22 mouse cellular contexts compared by ENCODE assay signal in genomic region chr10:126661095-126661615, GRCm38 (mm10).
DNase-seq lines count a peak whose midpoint lies in the region; ATAC-seq and TF ChIP-seq lines count a peak whose summit lies in the region.
"Had no signal": no experiment of that assay in that cellular context is flagged by ENCODE, and none has a peak within 500 bp of the region (broad histone marks: within the 10 kb centered on the region; RNA-seq: fewer than 3 reads in every experiment).

No protein-coding gene starts in this region.

- no peak for TF ChIP-seq CTCF in liver, postnatal 0 days (IDR thresholded peaks at IDR 0.05; ENCODE audit: low read depth)

- no peaks in the 10 kb centered on the region for H3K4me1 ChIP-seq in forebrain, embryonic 14.5 days (ENCODE audit: control insufficient read depth, insufficient read depth, low read length)
- no peaks in the 10 kb centered on the region for H3K4me1 ChIP-seq in forebrain, embryonic 16.5 days (replicated peaks; ENCODE audit: control insufficient read depth, insufficient read depth, low read length)
- no peaks in the 10 kb centered on the region for H3K4me1 ChIP-seq in liver, postnatal 0 days (ENCODE audit: insufficient read depth)
- H3K4me1 ChIP-seq in liver, embryonic 11.5 days (replicated peaks; ENCODE audit: control insufficient read depth, insufficient read depth, low read length): no peaks in the 10 kb centered on the region
- H3K4me1 ChIP-seq: forebrain, embryonic 10.5 days; heart, embryonic 10.5 days; intestine, embryonic 15.5 days; liver, embryonic 12.5 days; megakaryocyte, embryonic 14.5 days had no signal

- no peak overlapping the region for H3K9ac ChIP-seq in forebrain, embryonic 14.5 days (ENCODE audit: low read length)
- no peak overlapping the region for H3K9ac ChIP-seq in forebrain, embryonic 16.5 days (replicated peaks; ENCODE audit: low read depth, low read length)
- H3K9ac ChIP-seq in liver, postnatal 0 days (replicated peaks): no peak overlapping the region
- H3K9ac ChIP-seq in liver, embryonic 11.5 days (ENCODE audit: low read depth, low read length): no peak overlapping the region
- H3K9ac ChIP-seq: intestine, embryonic 15.5 days; liver, embryonic 12.5 days had no signal

- no peak overlapping the region for H3K4me2 ChIP-seq in forebrain, embryonic 14.5 days (ENCODE audit: low read length)
- H3K4me2 ChIP-seq in forebrain, embryonic 16.5 days (ENCODE audit: low read length): no peak overlapping the region
- H3K4me2 ChIP-seq in liver, postnatal 0 days (ENCODE audit: low read depth, low read length): no peak overlapping the region
- no peak overlapping the region for H3K4me2 ChIP-seq in liver, embryonic 11.5 days
- H3K4me2 ChIP-seq: intestine, embryonic 15.5 days; liver, embryonic 12.5 days had no signal

- no peak overlapping the region for H3K4me3 ChIP-seq in forebrain, embryonic 14.5 days (ENCODE audit: low read depth, low read length)
- H3K4me3 ChIP-seq in forebrain, embryonic 16.5 days (replicated peaks; ENCODE audit: low read length): no peak overlapping the region
- H3K4me3 ChIP-seq in liver, postnatal 0 days (ENCODE audit: low read depth, low read length): no peak overlapping the region
- no peak overlapping the region for H3K4me3 ChIP-seq in liver, embryonic 11.5 days (ENCODE audit: low read depth, low read length)
- H3K4me3 ChIP-seq: forebrain, embryonic 10.5 days; heart, embryonic 10.5 days; intestine, embryonic 15.5 days; layer of hippocampus, adult 2 months; liver, embryonic 12.5 days; megakaryocyte, embryonic 14.5 days had no signal

- DNase-seq in forebrain, embryonic 14.5 days (ENCODE audit: low spot score): no peak
- peak; percentile 15 for DNase-seq in liver, postnatal 0 days
- DNase-seq in liver, embryonic 11.5 days (ENCODE audit: low spot score): no peak
- peak; percentile 34 for DNase-seq in retina, postnatal 1 day
- no peak for DNase-seq in retina, embryonic 14.5 days (ENCODE audit: low spot score)
- peak; percentile 91 for DNase-seq in ZHBTc4 (ENCODE audit: low read depth, low spot score)
- DNase-seq in layer of hippocampus, adult 11-12 months (ENCODE audit: low spot score): no peak
- DNase-seq: adrenal gland, postnatal 36 days; cerebellum, adult 9-10 months; gastrocnemius, postnatal 10 days; kidney, adult 9 months; kidney, postnatal 14 days; lung, adult 2 months; lung, postnatal 36 days; thymus, postnatal 36 days had no signal

- no peak overlapping the region for H3K27ac ChIP-seq in forebrain, embryonic 14.5 days (ENCODE audit: low read depth, low read length)
- H3K27ac ChIP-seq in forebrain, embryonic 16.5 days (ENCODE audit: low read length): no peak overlapping the region
- no peak overlapping the region for H3K27ac ChIP-seq in liver, postnatal 0 days (ENCODE audit: low read depth)
- H3K27ac ChIP-seq in liver, embryonic 11.5 days (ENCODE audit: low read depth, low read length): no peak overlapping the region
- H3K27ac ChIP-seq: forebrain, embryonic 10.5 days; heart, embryonic 10.5 days; intestine, embryonic 15.5 days; layer of hippocampus, adult 2 months; liver, embryonic 12.5 days had no signal

- ATAC-seq in forebrain, embryonic 14.5 days: 0 out of 2 replicates have a peak, but pooled peaks have one; percentile 23
- no peak for ATAC-seq in forebrain, embryonic 16.5 days
- no peak for ATAC-seq in liver, postnatal 0 days
- no peak for ATAC-seq in liver, embryonic 11.5 days (replicated peaks; ENCODE audit: low FRiP score)
- ATAC-seq: intestine, embryonic 15.5 days; liver, embryonic 12.5 days had no signal

- no peaks in the 10 kb centered on the region for H3K27me3 ChIP-seq in forebrain, embryonic 14.5 days (replicated peaks; ENCODE audit: control insufficient read depth, insufficient read depth, low read length)
- H3K27me3 ChIP-seq in forebrain, embryonic 16.5 days (replicated peaks; ENCODE audit: control insufficient read depth, insufficient read depth, low read length): no peaks in the 10 kb centered on the region
- H3K27me3 ChIP-seq in liver, postnatal 0 days (ENCODE audit: insufficient read depth, low read length): no peaks in the 10 kb centered on the region
- H3K27me3 ChIP-seq in liver, embryonic 11.5 days (replicated peaks; ENCODE audit: control insufficient read depth, insufficient read depth, low read length): no peaks in the 10 kb centered on the region
- H3K27me3 ChIP-seq: intestine, embryonic 15.5 days; liver, embryonic 12.5 days; megakaryocyte, embryonic 14.5 days had no signal

- WGBS in forebrain, embryonic 14.5 days: 66% methylated on average over 5 of the region's 5 CpGs
- WGBS in forebrain, embryonic 16.5 days: 66% methylated on average over 5 of the region's 5 CpGs
- 52% methylated on average over 5 of the region's 5 CpGs for WGBS in liver, postnatal 0 days (ENCODE audit: insufficient replicate concordance)
- WGBS in liver, embryonic 11.5 days: 57% methylated on average over 5 of the region's 5 CpGs

- H3K9me3 ChIP-seq in forebrain, embryonic 14.5 days (replicated peaks; ENCODE audit: control insufficient read depth, low read length): 0 out of 2 replicates have a peak, but pooled peaks cover 2% of the 10 kb centered on the region
- no peaks in the 10 kb centered on the region for H3K9me3 ChIP-seq in forebrain, embryonic 16.5 days (ENCODE audit: control insufficient read depth, low read length)
- peaks cover 5% of the 10 kb centered on the region for H3K9me3 ChIP-seq in liver, postnatal 0 days (ENCODE audit: low read length)
- peaks cover 5% of the 10 kb centered on the region; the same call in 1 of the 2 replicates for H3K9me3 ChIP-seq in liver, embryonic 11.5 days (ENCODE audit: control insufficient read depth, low read length)
- H3K9me3 ChIP-seq: heart, embryonic 10.5 days; intestine, embryonic 15.5 days had no signal

- TF ChIP-seq EP300 in liver, postnatal 0 days (IDR thresholded peaks at IDR 0.05; ENCODE audit: low read depth): no peak

- no peaks in the 10 kb centered on the region for H3K36me3 ChIP-seq in forebrain, embryonic 14.5 days (ENCODE audit: control insufficient read depth, insufficient read depth, low read length)
- no peaks in the 10 kb centered on the region for H3K36me3 ChIP-seq in forebrain, embryonic 16.5 days (ENCODE audit: control insufficient read depth, insufficient read depth)
- no peaks in the 10 kb centered on the region for H3K36me3 ChIP-seq in liver, postnatal 0 days (replicated peaks; ENCODE audit: insufficient read depth, low read length)
- no peaks in the 10 kb centered on the region for H3K36me3 ChIP-seq in liver, embryonic 11.5 days (ENCODE audit: control insufficient read depth, insufficient read depth, low read length)
- H3K36me3 ChIP-seq: forebrain, embryonic 10.5 days; heart, embryonic 10.5 days; intestine, embryonic 15.5 days; liver, embryonic 12.5 days had no signal

Comparison
In these comparisons a context has a peak if more than half of its experiments do, and no peak if none do; other contexts are left out.
1. DNase-seq: peak in liver, postnatal 0 days (single experiment), retina, postnatal 1 day (single experiment) and ZHBTc4 (single experiment); none in forebrain, embryonic 14.5 days (single experiment), liver, embryonic 11.5 days (single experiment), retina, embryonic 14.5 days (single experiment) and layer of hippocampus, adult 11-12 months (single experiment).